Mouse (Mus musculus) neutrophil, adult 5-6 weeks (primary cell): ENCODE results near the gene Pdp2. TPM values are rescaled to one million over a fixed set of nuclear protein-coding genes. Genes with fewer than 3 reads are reported as not detected.
A peak's percentile ranks its signal among the peaks of the same experiment; 100 is the strongest.
"Not testable (repeated sequence)": the region's sequence is repeated elsewhere in the genome, so short reads cannot be mapped to it uniquely, and the experiment has no call there.

Source experiments
- ATAC-seq: fragments of 151-379, 151-347 bp; 2 replicates; pipeline ENCODE4 v1.8.0; 2017; ENCODE audit warnings: mild to moderate bottlenecking, moderate TSS enrichment; ENCODE audit not compliant: insufficient number of reproducible peaks, poor library complexity, low FRiP score, severe bottlenecking; ENCODE audit errors: extremely low read depth
- total RNA-seq: library from RNA; stranded (forward); fragments of 200-1000 nt; gene quantifications from 2 replicates; pipeline ENCODE4 v1.2.3, GENCODE M21; 2017

The Pdp2 gene
- total RNA-seq, 1 experiment from 2014 or later = 6.5 TPM

DNA sequence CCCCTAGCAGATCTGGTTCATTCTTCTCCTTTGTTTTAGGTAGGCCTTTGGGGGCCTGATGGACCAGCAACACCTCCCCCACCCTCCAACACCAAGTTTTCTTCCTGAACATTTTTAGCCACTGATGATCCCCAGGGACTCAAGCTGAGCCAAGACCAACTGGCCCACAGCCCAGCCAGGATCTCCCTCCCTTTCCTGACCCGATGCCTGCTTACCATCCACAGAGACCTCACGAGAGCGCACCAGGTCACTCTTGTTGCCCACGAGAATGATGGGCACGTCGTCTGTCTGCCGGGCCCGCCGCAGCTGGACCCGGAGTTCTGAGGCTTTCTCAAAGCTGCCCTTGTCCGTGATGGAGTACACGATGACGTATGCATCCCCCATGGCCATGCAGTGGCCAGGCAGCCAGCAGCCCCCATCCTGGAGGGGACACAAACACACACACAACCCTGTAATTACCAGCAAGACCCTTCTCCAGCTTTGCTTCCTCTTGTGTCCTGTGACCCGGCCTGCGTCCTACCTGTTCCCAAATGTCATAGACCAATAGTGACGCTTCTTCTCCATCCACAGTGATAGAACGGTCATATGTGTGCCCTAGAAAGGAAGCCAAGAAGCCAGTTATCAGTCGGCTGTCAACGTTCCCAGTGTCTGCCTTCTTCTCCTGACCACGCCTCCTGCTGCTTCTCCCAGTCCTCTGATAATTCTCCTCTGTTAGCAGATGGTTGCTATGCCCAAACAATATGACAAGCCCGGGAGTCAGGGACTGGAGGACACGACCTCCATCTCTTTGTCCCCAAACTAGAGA lies 38.3 kb downstream of the Pdp2 start:
- no peak for ATAC-seq

GRCm38 (mm10) chr8:104630111-104630479 lies 38.8 kb downstream of the Pdp2 start:
- no peak for ATAC-seq

- no peak for ATAC-seq
Measured at GRCm38 (mm10) chr8:104630574-104630973, 39.3 kb downstream of the Pdp2 start.

DNA sequence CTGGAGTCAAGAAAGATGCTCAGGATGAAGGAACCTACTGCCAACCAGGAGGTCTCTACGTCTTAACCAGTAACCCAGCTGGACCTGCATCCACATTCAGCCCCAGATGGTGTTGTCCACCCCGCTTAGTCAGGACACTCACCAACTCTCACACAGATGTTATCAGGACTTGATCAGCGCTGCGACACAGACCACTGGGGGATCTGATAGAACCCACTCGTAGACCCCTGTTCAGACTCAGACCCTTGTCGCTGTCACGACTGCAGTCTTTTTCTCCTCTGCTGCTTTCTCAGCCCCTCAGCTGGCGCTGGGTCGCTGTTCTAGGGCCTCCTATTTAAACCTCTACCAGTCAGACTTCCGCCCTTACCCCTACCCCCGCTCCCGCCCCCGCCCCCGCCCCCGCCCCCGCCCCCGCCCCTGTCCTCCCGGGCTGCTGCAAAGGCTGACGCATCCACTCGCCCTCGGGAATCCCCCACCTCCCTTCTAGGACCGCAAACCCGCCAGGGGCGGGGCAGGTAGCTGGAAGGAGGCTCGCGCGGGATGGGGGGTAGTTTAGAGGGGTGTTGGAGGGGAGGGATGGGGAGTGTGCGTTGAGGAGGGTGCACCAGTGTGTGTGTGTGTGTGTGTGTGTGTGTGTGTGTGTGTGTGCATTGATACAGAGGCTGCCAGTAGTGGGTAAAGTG lies 39.9 kb downstream of the Pdp2 start, which contains the start of gene Rrad:
Gene Rrad (minus strand): TSS at position 347 of the 683 bp plus-strand sequence.
- peak; percentile 70 for ATAC-seq

- peak; percentile 7; the same call in 1 of the 2 replicates for ATAC-seq
Measured at GRCm38 (mm10) chr8:104631975-104632374, 40.7 kb downstream of the Pdp2 start.

GRCm38 (mm10) chr8:104632486-104632885 lies 41.2 kb downstream of the Pdp2 start:
- no peak for ATAC-seq

DNA sequence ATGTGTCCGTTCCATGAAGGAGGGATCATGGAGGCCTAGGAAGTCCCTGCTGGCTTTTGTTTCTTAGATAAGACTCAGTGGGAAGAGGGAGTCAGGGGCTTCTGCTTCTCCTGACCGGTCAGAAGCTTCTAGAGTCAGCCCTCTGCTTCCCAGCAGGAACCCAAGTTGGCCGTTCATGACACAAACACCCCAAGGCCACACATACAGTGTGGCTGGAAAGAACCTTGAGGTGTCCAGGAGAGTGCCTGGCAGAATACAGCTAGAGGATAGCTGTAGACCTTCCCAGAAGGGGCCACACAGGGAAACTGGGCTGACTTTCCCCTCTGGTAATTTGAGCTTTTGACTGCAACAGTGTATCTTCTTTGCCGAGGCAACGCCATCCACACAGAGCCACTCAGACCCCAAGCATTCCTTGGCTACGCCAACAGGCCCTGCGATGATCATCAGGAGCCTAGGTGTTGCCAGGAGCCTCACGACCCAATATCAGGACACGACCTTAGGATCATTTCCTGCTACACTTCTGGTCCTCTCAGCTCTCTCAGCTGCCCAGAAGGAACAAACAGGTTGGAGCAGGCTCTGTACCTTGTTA lies 42.0 kb downstream of the Pdp2 start:
- ATAC-seq = no peak

DNA sequence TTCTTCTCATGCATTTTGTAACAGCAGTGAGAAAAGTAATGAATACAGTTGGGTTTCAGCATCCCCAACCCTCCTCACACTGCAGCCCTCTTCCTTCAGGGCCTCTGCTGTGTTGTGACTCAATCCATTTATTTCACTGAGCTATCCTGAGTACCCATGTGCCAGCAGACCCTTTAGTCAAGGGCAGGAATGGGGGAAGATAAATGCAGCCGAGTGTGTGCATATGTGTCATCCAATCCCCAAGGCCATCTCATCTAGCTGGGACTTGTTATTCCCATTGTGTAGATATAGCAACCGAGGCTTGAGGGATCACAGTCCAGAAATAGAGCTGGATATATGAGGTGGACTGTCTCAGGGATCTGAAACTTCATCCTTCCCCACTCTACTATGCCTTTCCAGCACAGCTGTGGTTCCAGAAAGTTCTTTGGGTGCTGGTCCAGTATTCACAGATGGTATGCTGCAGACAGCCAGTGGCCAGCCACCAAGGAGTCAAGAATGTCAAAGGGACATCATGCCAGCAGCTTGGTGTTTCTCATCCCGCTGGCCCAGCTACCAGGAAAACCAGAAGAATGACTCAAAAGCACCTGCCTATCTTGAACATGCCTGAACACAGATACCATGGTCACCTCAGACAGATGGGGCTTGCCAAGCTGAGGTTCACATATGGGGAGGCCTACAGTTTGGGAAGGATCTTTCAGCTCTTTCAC lies 43.9 kb downstream of the Pdp2 start:
- ATAC-seq = no peak

DNA sequence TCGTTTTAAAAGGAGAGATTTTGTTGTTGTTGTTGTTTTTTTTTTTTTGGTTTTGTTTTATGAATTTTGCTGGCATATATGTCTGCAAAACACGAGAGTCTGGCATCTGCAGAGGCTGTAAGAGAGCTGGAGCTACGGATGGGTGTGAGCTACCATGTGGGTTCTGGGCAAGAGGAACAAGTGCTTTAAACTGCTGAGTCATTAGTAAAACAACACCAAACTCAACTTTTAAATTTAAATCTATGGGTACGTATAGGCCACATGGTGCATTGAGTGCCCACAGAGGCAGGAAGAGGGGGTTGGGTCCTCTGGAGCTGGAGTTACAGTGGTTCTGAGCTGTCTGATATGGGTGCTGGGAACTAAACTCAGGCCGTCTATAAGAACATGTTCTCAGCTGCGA lies 46.8 kb downstream of the Pdp2 start:
- ATAC-seq = no peak

DNA sequence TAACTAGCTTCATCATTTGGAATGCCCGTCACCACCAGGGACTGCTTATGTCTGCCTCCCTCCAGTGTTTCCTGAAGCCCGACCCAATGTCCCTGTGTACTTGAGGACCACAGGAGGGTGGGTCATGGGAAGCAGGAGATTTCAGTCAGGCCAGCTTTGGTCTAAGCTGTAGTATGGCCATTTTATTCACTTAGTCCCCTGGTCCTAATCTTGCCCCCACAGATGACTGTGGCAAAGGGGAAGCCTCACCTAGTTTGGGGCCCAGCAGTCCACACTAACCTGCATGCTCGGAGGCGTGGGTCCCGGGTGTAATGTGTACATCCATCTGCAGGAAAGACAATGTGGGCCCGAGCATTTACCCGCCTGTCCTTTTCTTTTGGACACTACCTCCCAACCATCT lies 49.0 kb downstream of the Pdp2 start:
- ATAC-seq = no peak

GRCm38 (mm10) chr8:104640831-104641370 lies 49.6 kb downstream of the Pdp2 start:
- ATAC-seq = no peak

- peak; percentile 61 for ATAC-seq
Measured at GRCm38 (mm10) chr8:104641426-104642323, 50.4 kb downstream of the Pdp2 start, which contains the start of gene Ciao2b. Gene Ciao2b (minus strand): TSS chr8:104641965.

DNA sequence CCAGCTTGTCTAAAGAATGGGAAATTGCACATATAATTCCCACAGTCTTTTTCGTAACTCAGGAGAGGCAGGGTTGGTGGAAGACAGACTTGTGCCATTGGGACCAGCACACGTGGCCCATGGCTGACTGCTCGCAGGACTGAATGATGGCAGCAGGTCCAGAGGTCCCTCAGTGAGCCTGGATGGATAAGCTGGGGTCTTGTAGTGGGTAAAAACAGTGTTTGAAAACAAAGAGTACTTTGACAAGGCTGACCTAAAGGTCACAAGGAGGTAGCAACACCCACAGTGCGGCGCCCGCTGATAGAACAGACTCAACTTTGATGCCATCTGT lies 51.0 kb downstream of the Pdp2 start:
- ATAC-seq = no peak

DNA sequence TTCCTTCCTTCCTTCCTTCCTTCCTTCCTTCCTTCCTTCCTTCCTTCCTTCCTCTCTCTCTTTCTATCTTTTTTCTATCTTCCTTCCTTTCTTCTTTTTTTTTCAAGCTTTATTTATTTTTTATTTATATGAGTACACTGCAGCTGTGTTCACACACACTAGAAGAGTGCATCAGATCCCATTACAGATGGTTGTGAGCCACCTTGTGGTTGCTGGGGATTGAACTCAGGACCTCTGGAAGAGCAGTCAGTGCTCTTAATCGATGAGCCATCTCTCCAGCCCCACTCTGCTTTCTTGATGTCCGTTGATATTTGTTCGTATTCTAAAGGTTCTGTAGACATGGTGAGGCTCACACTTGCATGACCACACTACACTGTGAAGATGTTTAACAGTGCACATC lies 52.9 kb downstream of the Pdp2 start:
- ATAC-seq = not testable (repeated sequence)

Other genes with a start within 250 kb of the Pdp2 start
- 0.49 and 0.81 TPM in 2 replicates for gene Cmtm4, start 195.6 kb upstream of the Pdp2 start, total RNA-seq
- gene Dync1li2, start 148.4 kb upstream of the Pdp2 start, total RNA-seq = 69.2 TPM in 2 replicates
- gene Terb1, start 81.5 kb upstream of the Pdp2 start, total RNA-seq = 0.81 and 1.2 TPM in 2 replicates
- gene Nae1, start 56.8 kb upstream of the Pdp2 start, total RNA-seq = 98.6 and 98.9 TPM in 2 replicates
- 2.2 and 2.4 TPM in 2 replicates for gene Car7, start 56.8 kb upstream of the Pdp2 start, total RNA-seq
- 2.0 TPM in 1 of 2 replicates, not detected in the other for gene Cdh16, start 32.9 kb downstream of the Pdp2 start, total RNA-seq
- gene Rrad, start 39.9 kb downstream of the Pdp2 start, total RNA-seq = 13.0 and 20.0 TPM in 2 replicates
- gene Ciao2b, start 50.5 kb downstream of the Pdp2 start, total RNA-seq = 21.1 and 22.6 TPM in 2 replicates
- gene Ces2a, start 142.6 kb downstream of the Pdp2 start, total RNA-seq = not detected in 2 replicates
- not detected in 2 replicates for gene Ces2b, start 240.1 kb downstream of the Pdp2 start, total RNA-seq